Mouse (Mus musculus) forebrain, embryonic 14.5 days (tissue): ENCODE results near the gene Ccr10. TPM values are rescaled to one million over a fixed set of nuclear protein-coding genes. Genes with fewer than 3 reads are reported as not detected.
"Not testable (repeated sequence)": the region's sequence is repeated elsewhere in the genome, so short reads cannot be mapped to it uniquely, and the experiment has no call there.

Source experiments
- ATAC-seq: fragments of 200-750 bp; cut with Nextera tagmentation; 2 replicates; pipeline ENCODE4 v1.8.0; 2017; ENCODE audit warnings: mild to moderate bottlenecking, moderate library complexity
- DNase-seq: peaks from one replicate; pipeline ENCODE4 v3.0.0-alpha.2; 2015; ENCODE audit warnings: low spot score
- H3K27ac ChIP-seq: fragments of 300-500 bp; sonication (generic); 2 replicates; pipeline ENCODE4 v1.5.1; 2014; ENCODE audit warnings: low read depth, mild to moderate bottlenecking, control low read depth, low read length, moderate library complexity
- H3K27me3 ChIP-seq: fragments of 300-500 bp; sonication (generic); replicated peaks from 2 replicates; pipeline ENCODE4 v1.6.1; 2014; ENCODE audit warnings: low read length, control low read depth, mixed read lengths; ENCODE audit not compliant: control insufficient read depth, insufficient read depth
- H3K36me3 ChIP-seq: fragments of 300-500 bp; sonication (generic); 2 replicates; pipeline ENCODE4 v1.6.1; 2014; ENCODE audit warnings: low read length, control low read depth; ENCODE audit not compliant: control insufficient read depth, insufficient read depth
- H3K4me1 ChIP-seq: fragments of 300-500 bp; sonication (generic); 2 replicates; pipeline ENCODE4 v1.6.1; 2014; ENCODE audit warnings: antibody characterized with exemption, low read length, control low read depth; ENCODE audit not compliant: control insufficient read depth, insufficient read depth
- H3K4me2 ChIP-seq: fragments of 300-500 bp; sonication (generic); 2 replicates; pipeline ENCODE4 v1.6.1; 2014; ENCODE audit warnings: mild to moderate bottlenecking, control low read depth, low read length
- H3K4me3 ChIP-seq: fragments of 300-500 bp; sonication (generic); 2 replicates; pipeline ENCODE4 v1.5.1; 2014; ENCODE audit warnings: low read depth, low read length, control low read depth
- H3K9ac ChIP-seq: fragments of 300-500 bp; sonication (generic); 2 replicates; pipeline ENCODE4 v1.6.1; 2014; ENCODE audit warnings: mild to moderate bottlenecking, low read length, control low read depth, moderate library complexity
- H3K9me3 ChIP-seq: fragments of 300-500 bp; sonication (generic); replicated peaks from 2 replicates; pipeline ENCODE4 v1.6.1; 2016; ENCODE audit warnings: low read length, control low read depth, mixed read lengths; ENCODE audit not compliant: control insufficient read depth
- WGBS: fragments of 180-500 bp; shearing (Covaris S2); extraction: QIAGEN DNeasy Blood & Tissue Kit; methylation state at CpG from one replicate; pipeline ENCODE4 v1.1.7; 2014; 5-methylcytosine and 5-hydroxymethylcytosine counted together
- microRNA-seq: library from miRNA; unstranded; fragments of <30 nt; microRNA quantifications from one replicate; pipeline ENCODE4, GENCODE M21; 2016
- polyA plus RNA-seq: library from polyadenylated mRNA; unstranded; fragments of >200 nt; fragmentation: Nextera tagmentation; extraction: Ambion mirVana; gene quantifications from 2 replicates; pipeline ENCODE4 v1.2.1, GENCODE M21; 2014

Gene Ccr10
- polyA plus RNA-seq, 1 experiment from 2014 or later, result 0.10 TPM

DNA sequence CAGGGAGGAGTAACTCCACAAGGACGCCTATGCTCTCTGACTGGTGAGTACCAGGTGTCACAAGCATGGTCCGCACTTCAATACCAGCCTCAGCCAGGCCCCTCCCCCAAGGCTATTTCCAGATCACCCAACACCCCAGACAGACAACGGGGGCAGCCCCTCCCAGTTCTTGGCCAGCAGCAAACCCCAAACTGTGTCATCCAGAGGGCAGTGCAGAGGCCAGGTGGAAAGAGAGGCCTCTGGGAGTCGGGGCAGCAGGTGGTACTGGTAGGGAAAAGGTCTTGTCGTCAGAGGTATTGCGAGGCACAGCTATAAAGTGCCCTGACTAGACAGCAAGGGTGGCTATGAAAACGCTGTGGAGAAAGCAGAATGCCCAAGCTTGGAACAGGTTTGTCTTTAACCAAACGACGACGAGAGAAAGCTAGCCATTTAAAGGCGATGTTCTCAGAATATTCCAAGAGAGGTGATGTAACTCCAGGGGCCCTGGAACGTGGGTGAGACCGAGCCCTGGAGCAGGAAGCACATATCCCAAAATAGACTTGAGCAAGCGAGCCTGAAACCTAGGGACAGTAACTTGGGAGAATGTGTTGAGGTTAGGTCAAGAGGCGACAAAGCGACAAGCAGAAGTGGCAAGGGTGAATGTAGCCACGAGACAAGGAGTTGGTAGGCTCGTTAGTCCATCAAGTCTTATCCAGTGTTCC, 45.0 kb downstream of the Ccr10 start:
- no peaks in the 10 kb centered on the region for H3K4me1 ChIP-seq
- DNase-seq (no peak), ATAC-seq (no peak)
- no peak overlapping the region for H3K27ac ChIP-seq
- no peak overlapping the region for H3K4me3 ChIP-seq
- WGBS, result 56% methylated on average over 18 of the region's 18 CpGs
- H3K27me3 ChIP-seq, result no peaks in the 10 kb centered on the region
- H3K9ac ChIP-seq, result no peak overlapping the region
- peaks cover 17% of the 10 kb centered on the region for H3K36me3 ChIP-seq
- no peaks in the 10 kb centered on the region for H3K9me3 ChIP-seq
- no peak overlapping the region for H3K4me2 ChIP-seq

DNA sequence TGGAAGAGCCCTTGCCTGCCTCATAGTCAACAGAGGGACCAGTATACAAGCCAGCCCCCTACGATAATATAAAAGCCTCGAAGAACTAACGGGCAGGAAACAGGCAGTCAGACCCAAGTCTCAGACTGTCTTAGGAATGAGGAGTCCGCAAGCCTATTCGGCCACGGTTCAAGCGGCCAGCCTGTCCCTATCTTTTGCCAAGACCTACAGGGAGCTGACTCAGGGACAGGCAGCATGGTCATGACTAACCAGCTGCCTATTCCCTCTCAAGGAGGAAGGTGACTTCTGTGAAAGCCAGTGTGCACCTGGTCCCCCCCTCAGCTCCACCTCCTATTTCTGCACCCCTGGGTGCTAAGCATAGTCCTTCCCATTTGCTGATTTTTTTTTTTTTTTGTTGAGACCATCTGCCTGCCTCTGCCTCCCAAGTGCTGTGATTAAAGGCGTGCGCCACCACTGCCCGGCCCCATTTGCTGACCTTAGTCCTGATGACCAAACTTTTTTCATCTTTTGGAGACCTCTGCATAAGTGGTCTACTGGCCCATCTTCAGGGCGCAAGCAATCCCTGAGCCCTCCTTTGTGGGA, 46.2 kb downstream of the Ccr10 start:
- H3K36me3 ChIP-seq, result peaks cover 23% of the 10 kb centered on the region
- no peak for ATAC-seq

DNA sequence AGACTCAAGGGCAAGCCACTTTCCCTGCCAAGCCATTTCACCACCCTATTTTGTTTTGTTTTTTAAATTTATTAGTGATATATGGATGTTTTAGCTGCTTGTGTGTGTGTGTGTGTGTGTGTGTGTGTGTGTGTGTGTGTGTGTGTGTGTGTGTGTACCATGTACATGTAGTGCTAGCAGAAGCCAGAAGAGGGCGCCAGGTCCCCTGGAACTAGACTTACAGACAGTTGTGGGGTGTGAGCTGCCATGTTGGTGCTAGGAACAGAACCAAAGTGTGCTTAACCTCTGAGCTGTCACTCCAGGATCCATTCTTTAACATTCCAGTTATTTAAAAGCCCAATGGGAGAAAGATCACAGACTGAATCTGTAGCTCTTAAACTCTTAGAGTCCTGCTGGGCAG, 48.2 kb downstream of the Ccr10 start:
- WGBS, result 83% methylated on average over 1 of the region's 1 CpGs
- Histone ChIP-seq H3K36me3 (peaks cover 40% of the 10 kb centered on the region), H3K4me3 (no peak overlapping the region), H3K27me3 (no peaks in the 10 kb centered on the region), H3K27ac (no peak overlapping the region), H3K9ac (no peak overlapping the region), H3K9me3 (no peaks in the 10 kb centered on the region), H3K4me2 (no peak overlapping the region), H3K4me1 (no peaks in the 10 kb centered on the region)
- ATAC-seq, result no peak
- no peak for DNase-seq

More for the DNA sequence above, 46.2 kb downstream of the Ccr10 start:
- Histone ChIP-seq H3K27ac (no peak overlapping the region), H3K4me3 (no peak overlapping the region), H3K27me3 (no peaks in the 10 kb centered on the region), H3K9me3 (no peaks in the 10 kb centered on the region), H3K4me2 (no peak overlapping the region), H3K4me1 (no peaks in the 10 kb centered on the region), H3K9ac (no peak overlapping the region)
- 84% methylated on average over 11 of the region's 11 CpGs for WGBS
- no peak for DNase-seq

DNA sequence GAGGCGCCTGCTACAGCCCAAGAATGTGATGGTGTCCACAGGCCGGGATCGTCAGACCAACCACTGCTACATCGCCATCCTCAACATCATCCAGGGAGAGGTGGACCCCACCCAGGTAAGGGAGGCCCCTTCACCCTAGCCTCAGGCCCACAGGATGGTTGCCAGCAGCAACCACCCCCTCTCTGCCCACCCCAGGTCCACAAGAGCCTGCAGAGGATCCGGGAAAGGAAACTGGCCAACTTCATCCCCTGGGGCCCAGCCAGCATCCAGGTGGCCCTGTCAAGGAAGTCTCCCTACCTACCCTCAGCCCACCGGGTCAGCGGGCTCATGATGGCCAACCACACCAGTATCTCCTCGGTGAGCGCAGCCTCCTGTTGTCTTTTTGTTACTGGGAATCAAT, 50.2 kb downstream of the Ccr10 start:
- H3K4me3 ChIP-seq, H3K4me2 ChIP-seq, H3K27me3 ChIP-seq, H3K4me1 ChIP-seq, DNase-seq, ATAC-seq, H3K9me3 ChIP-seq, H3K9ac ChIP-seq, H3K27ac ChIP-seq: not testable (repeated sequence)
- H3K36me3 ChIP-seq, result peaks cover 40% of the 10 kb centered on the region
- 95% methylated on average over 7 of the region's 9 CpGs for WGBS

DNA sequence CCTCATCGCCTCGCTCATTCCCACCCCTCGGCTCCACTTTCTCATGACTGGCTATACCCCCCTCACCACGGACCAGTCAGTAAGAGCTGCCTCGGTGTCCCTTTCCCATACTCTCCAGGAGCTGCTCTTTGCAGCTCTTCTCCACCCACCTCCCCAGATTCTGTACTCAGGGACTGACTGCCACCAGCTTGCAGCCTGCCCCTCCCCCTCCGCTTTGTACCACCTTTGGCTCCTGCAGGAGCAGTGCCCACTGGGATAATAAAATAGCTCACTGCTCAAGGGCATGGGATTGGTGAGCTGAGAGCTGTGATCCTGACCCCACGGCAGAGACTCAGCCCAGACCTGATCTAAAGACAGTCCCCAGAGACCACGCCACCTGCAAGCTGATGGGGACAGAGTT, 50.7 kb downstream of the Ccr10 start:
- not testable (repeated sequence) for H3K27me3 ChIP-seq, H3K27ac ChIP-seq, ATAC-seq, H3K9ac ChIP-seq, H3K4me2 ChIP-seq, H3K9me3 ChIP-seq, H3K4me3 ChIP-seq, H3K4me1 ChIP-seq, DNase-seq
- H3K36me3 ChIP-seq, result peaks cover 40% of the 10 kb centered on the region
- whole genome bisulfite sequencing, result 98% methylated on average over 8 of the region's 8 CpGs

Small RNA genes lying within 50 kb of the gene (microRNA-seq; reads per million reads assigned to microRNA genes)
- gene Gm27626, result not detected

Other genes starting within 250 kb of the Ccr10 start
- 23.3 and 26.4 TPM in 2 replicates for gene Stat3, start 235.9 kb downstream of the Ccr10 start, polyA plus RNA-seq
- gene Cavin1, start 204.6 kb downstream of the Ccr10 start, polyA plus RNA-seq, result 15.6 and 21.1 TPM in 2 replicates
- 50.2 and 74.4 TPM in 2 replicates for gene Atp6v0a1, start 166.0 kb downstream of the Ccr10 start, polyA plus RNA-seq
- gene Naglu, start 105.4 kb downstream of the Ccr10 start, polyA plus RNA-seq, result 6.6 and 8.4 TPM in 2 replicates
- not detected in 2 replicates for gene Hsd17b1, start 97.0 kb downstream of the Ccr10 start, polyA plus RNA-seq
- gene Coasy, start 92.9 kb downstream of the Ccr10 start, polyA plus RNA-seq, result 52.9 and 54.9 TPM in 2 replicates
- 100 and 109 TPM in 2 replicates for gene Mlx, start 88.2 kb downstream of the Ccr10 start, polyA plus RNA-seq
- 39.8 and 54.3 TPM in 2 replicates for gene Psmc3ip, start 80.0 kb downstream of the Ccr10 start, polyA plus RNA-seq
- 14.0 and 14.4 TPM in 2 replicates for gene Retreg3, start 55.5 kb downstream of the Ccr10 start, polyA plus RNA-seq
- 84.9 and 87.8 TPM in 2 replicates for gene Tubg1, start 55.5 kb downstream of the Ccr10 start, polyA plus RNA-seq
- 27.4 and 31.9 TPM in 2 replicates for gene Tubg2, start 19.5 kb downstream of the Ccr10 start, polyA plus RNA-seq
- gene Cntnap1, start 4.9 kb downstream of the Ccr10 start, polyA plus RNA-seq, result 0.39 and 0.48 TPM in 2 replicates
- gene Plekhh3, start 4.1 kb downstream of the Ccr10 start, polyA plus RNA-seq, result 4.6 and 5.5 TPM in 2 replicates
- gene Ezh1, start 51.0 kb upstream of the Ccr10 start, polyA plus RNA-seq, result 16.1 and 22.4 TPM in 2 replicates
- gene Ramp2, start 70.6 kb upstream of the Ccr10 start, polyA plus RNA-seq, result 80.4 and 80.9 TPM in 2 replicates
- 110 and 118 TPM in 2 replicates for gene Vps25, start 78.3 kb upstream of the Ccr10 start, polyA plus RNA-seq
- 3.0 and 3.4 TPM in 2 replicates for gene Wnk4, start 85.1 kb upstream of the Ccr10 start, polyA plus RNA-seq
- 0.76 and 1.3 TPM in 2 replicates for gene Cntd1, start 103.6 kb upstream of the Ccr10 start, polyA plus RNA-seq
- 237 and 260 TPM in 2 replicates for gene Coa3, start 103.7 kb upstream of the Ccr10 start, polyA plus RNA-seq
- gene Becn1, start 126.8 kb upstream of the Ccr10 start, polyA plus RNA-seq, result 172 and 177 TPM in 2 replicates
- 103 and 107 TPM in 2 replicates for gene Psme3, start 140.8 kb upstream of the Ccr10 start, polyA plus RNA-seq
- 0.94 and 1.1 TPM in 2 replicates for gene Aoc2, start 149.6 kb upstream of the Ccr10 start, polyA plus RNA-seq
- gene Aoc3, start 155.2 kb upstream of the Ccr10 start, polyA plus RNA-seq, result 0.08 and 0.10 TPM in 2 replicates
- 0.09 TPM in 1 of 2 replicates, not detected in the other for gene G6pc, start 192.1 kb upstream of the Ccr10 start, polyA plus RNA-seq
- 89.6 and 92.5 TPM in 2 replicates for gene Aarsd1, start 242.2 kb upstream of the Ccr10 start, polyA plus RNA-seq
- gene Gm27029, start 249.4 kb upstream of the Ccr10 start, polyA plus RNA-seq, result 6.8 and 7.3 TPM in 2 replicates
- 14.7 and 21.2 TPM in 2 replicates for gene Rundc1, start 249.6 kb upstream of the Ccr10 start, polyA plus RNA-seq
- 1.2 TPM in 2 replicates for gene Ptges3l, start 249.9 kb upstream of the Ccr10 start, polyA plus RNA-seq